Mouse (Mus musculus): ENCODE results near the gene Slc9a9.

The Slc9a9 gene

DNA sequence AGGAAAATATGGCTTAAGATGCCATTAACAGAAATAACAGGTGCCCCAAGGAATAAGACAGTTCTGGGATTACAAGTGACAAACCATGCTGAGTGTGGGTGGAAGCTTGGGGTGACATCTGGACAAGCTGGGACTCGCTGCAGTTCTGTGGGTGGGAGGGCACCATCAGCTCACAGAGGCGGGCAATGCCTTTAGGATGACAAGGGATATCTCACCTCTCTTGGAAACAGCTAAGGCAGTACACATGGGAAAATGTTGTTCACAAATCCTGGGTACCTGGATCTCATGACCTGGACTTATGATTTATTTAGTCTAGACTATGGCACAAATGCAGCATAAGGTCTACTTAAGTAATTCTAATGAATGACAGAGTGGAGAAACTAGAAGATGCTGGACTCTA is 302.3 kb downstream of the Slc9a9 start:
- DNase-seq: peak; percentile 47

GRCm38 (mm10) chr9:94972693-94973092 is 303.0 kb downstream of the Slc9a9 start:
- DNase-seq: no peak

DNA sequence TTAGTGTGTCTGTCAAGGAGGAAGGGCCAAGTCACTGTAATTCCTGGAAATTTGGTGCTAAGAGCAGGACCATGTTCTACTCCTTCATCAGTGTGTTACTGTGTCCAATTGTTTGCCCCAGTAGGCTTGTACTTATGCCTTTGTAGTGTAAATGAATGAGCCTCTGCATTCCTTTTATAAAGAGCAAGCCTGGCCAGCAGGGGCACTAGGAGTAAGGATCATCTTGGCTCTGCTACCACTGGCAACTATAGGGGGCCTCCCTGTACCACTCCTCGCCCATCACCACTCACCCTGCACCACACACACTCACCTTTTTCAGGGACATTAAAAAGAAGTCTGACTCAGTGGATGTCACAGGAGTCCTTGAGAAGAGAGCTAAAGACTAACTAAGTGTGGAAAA is 306.5 kb downstream of the Slc9a9 start:
- DNase-seq: no peak

GRCm38 (mm10) chr9:94993575-94993974 is 323.9 kb downstream of the Slc9a9 start:
- no peak for DNase-seq

- no peak for DNase-seq
Observed at GRCm38 (mm10) chr9:95020136-95020706, 350.5 kb downstream of the Slc9a9 start.

GRCm38 (mm10) chr9:95034140-95034970 is 364.6 kb downstream of the Slc9a9 start:
- DNase-seq: no peak

- DNase-seq: no peak
Observed at GRCm38 (mm10) chr9:95036209-95036608, 366.5 kb downstream of the Slc9a9 start.

GRCm38 (mm10) chr9:95042420-95042819 is 372.7 kb downstream of the Slc9a9 start:
- DNase-seq: no peak

DNA sequence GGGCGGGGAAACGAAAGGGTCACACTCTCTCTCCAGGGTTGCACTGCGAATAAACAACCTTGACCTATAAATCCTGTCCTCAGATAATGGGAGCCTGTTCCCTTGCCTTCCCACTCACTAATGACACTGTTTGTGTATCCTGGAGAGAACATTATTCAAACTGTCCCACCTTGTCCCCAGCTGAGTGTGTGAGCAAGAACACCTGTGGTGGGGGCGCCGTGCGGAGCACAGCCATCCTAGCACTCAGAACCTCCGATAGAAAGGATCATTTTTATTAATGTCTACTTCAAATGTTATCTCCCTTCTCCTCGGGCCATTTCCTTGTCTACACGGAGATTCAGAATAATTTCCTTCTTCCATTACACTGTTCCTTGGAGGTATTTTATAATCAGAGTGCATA is 382.5 kb downstream of the Slc9a9 start:
- no peak for DNase-seq

GRCm38 (mm10) chr9:95053183-95053582 is 383.5 kb downstream of the Slc9a9 start:
- DNase-seq: no peak

- DNase-seq: no peak
Observed at GRCm38 (mm10) chr9:95055843-95056242, 386.1 kb downstream of the Slc9a9 start.

- DNase-seq: no peak
Observed at GRCm38 (mm10) chr9:95060702-95061101, 391.0 kb downstream of the Slc9a9 start.

GRCm38 (mm10) chr9:95067037-95067436 is 397.3 kb downstream of the Slc9a9 start:
- no peak for DNase-seq

DNA sequence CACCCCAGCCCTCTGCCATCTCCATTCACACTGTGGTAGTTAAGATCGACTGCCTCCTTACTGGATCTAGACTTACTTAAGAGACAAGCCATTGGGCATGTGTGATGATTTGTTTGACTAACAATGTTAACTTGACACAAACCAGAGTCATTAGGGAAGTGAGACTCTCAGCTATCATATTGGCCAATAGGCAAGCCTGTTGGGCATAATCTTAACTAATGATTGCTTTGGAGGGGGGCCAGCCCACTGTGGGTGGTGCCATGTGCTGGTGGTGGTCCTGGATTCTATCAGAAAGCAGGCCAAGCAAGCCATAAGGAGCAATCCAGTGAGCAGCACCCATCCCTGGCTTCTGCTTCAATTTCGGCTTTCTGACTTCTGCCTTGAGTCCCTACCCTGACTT is 398.8 kb downstream of the Slc9a9 start:
- no peak for DNase-seq

DNA sequence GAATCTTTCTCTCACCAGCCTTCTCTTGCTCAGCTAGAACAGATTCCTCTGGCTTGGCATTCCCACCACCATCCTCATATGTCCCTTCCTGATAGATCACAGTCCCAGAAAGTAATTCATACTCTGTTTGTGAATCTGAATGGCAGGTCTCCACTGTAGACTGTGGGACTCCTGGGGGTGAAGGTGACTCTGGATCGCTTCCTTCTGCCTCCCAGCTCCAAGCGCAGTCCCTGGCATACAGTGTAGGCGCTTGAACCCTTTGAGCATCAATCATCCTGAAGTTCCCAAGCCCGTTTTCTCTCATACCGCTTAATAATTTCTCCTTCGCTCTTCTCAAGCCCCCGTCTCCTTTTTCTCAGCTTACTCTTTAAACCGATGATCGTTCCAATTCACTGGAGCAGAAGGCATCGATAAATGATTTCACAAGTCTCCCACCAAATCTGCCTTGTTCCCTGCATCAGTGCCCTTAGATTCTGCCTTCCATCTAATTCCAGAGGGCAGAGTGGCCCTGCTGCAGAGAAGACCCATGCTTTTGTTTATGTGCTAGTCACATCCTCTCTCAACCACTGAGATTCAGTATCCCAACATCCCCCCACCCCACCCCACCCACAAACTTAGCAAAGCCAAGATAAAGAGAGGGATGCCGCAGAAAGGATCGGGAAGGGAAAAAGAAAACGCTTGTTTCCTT is 401.3 kb downstream of the Slc9a9 start:
- DNase-seq: no peak

- DNase-seq: no peak
Observed at GRCm38 (mm10) chr9:95072450-95072955, 402.8 kb downstream of the Slc9a9 start.

- DNase-seq: no peak
Observed at GRCm38 (mm10) chr9:95073691-95074090, 404.0 kb downstream of the Slc9a9 start.

DNA sequence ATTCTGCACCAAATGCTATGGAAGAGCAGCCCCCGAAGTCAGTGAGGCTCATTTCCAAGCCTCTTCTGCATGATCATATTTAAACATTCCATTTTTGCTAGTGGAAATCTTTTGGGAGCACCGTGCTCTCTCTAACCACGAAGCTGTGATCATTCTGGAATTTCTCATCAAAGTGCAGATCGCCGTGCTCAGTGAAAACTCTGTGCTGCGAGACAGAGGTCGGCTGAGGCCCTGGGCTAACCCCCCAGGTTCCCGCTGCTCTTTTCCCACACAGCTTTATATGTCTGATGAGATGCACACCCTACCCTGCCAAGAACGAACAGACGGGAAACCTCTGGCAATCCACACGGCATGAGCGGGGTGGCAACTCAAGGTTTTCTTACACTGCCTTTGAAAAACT is 406.1 kb downstream of the Slc9a9 start:
- peak; percentile 25 for DNase-seq

GRCm38 (mm10) chr9:95077938-95078337 is 408.2 kb downstream of the Slc9a9 start:
- no peak for DNase-seq

DNA sequence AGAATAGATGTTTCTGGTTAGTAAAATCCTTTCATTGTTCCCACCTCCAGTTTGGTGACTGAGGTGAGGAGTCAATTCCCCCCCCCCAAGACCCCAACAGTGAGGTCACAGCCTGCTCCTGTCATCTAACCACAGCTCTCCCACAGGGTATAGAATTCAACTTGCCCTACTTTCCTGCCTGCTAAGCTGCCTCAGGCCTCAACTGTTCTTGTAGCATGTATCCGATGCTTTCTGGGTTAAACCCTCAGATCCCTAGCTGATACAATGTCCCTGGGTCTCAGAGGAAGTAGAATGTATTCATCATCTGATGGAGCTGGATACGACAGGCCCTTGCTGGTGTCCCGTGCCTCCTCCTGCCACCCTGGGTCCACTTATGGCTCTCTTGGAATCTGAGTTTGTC is 408.9 kb downstream of the Slc9a9 start:
- DNase-seq: no peak

DNA sequence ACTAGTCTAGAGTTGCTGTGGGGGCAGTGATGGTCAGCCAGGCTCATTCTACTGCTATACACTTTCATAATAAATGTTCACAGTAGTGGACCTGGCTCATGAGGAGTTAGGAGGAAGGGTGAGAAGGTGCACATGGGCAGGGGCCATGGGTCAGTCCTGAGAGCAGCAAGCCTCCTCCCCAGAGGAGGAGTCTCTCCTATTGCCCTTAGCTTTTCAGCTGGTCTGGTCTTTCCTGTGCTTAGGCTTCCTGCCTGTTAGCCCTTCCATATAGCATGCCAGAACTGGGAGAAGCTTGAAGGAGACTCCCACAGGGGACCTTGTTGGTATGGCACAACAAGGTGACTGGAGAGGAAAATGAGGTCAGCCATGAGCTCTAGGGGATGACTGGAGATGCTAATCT is 410.2 kb downstream of the Slc9a9 start:
- DNase-seq: no peak

DNA sequence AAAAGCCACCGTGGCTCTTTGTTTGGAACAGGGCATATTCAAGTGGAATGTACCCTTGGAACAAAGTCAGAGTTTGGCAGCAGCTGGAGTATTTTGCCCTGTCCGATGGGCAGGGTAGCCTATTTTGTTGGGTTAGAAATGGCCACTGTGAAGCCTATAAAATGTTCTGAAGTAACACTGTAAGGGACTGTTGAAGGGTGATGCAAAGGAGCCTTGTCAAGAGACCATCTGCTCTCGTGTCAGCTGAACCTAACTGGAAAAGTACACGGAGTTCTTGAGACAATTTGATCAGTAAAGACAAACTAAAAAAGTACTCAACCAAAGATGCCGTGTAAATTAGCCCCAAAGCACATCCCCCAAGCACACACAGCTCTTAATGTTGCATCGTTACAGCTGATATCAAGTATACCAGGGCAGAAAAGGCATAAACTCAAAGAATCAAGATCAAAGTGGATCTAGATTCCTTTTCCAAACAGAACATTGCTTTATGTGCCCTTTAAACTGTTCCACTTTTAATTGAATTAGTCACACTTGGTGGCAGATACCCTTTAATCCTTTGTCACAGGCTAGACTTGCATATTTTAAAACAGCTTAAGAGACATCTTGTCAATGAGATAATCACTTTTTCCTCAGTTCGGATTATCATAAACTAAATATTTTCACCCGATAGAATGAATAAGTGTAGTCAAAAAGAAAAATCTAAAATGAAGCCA is 416.6 kb downstream of the Slc9a9 start:
- DNase-seq: no peak

- DNase-seq: no peak
Observed at GRCm38 (mm10) chr9:95088221-95088620, 418.5 kb downstream of the Slc9a9 start.
